Mouse (Mus musculus): ENCODE data around the gene Pax9. TPM values are rescaled to one million over a fixed set of nuclear protein-coding genes. Genes with fewer than 3 reads are reported as not detected.

Pax9 gene
- polyA plus RNA-seq (2015; fragmentation: Nextera tagmentation; extraction: Ambion mirVana), result 0.06 and 0.18 TPM in 2 replicates

GRCm38 (mm10) chr12:56691427-56692079 is at the start of gene Pax9:
Gene Pax9, plus strand, starts transcription at chr12:56691767.
- Histone ChIP-seq H3K27ac (ENCODE audit: low read length) (no peak within 1 kb of the TSS), H3K4me1 (ENCODE audit: insufficient read depth, low read length) (peaks cover 27% of the 10 kb centered on the region), H3K4me3 (ENCODE audit: low read length) (peak within 1 kb of the TSS; percentile 21; the same call in 1 of the 2 replicates), H3K9ac (replicated peaks; ENCODE audit: low read length) (no peak within 1 kb of the TSS), H3K27me3 (ENCODE audit: insufficient read depth, low read length) (peaks cover 97% of the 10 kb centered on the region), H3K9me3 (ENCODE audit: low read length) (no peaks in the 10 kb centered on the region), H3K36me3 (ENCODE audit: insufficient read depth, low read length) (no peaks in the 10 kb centered on the region), H3K4me2 (replicated peaks; ENCODE audit: low read depth, low read length) (peak within 1 kb of the TSS; percentile 33)
- WGBS, result 1% methylated on average over 40 of the region's 40 CpGs
- no peak for ATAC-seq (ENCODE audit: low FRiP score, low TSS enrichment)

GRCm38 (mm10) chr12:56669451-56670122 is 22.0 kb upstream of the Pax9 start:
- Histone ChIP-seq H3K27me3 (ENCODE audit: insufficient read depth, low read length) (peaks cover 4% of the 10 kb centered on the region; the same call in 1 of the 2 replicates), H3K4me3 (ENCODE audit: low read length) (no peak overlapping the region), H3K9ac (replicated peaks; ENCODE audit: low read length) (no peak overlapping the region), H3K9me3 (ENCODE audit: low read length) (no peaks in the 10 kb centered on the region), H3K27ac (ENCODE audit: low read length) (no peak overlapping the region), H3K36me3 (ENCODE audit: insufficient read depth, low read length) (no peaks in the 10 kb centered on the region), H3K4me2 (replicated peaks; ENCODE audit: low read depth, low read length) (no peak overlapping the region), H3K4me1 (ENCODE audit: insufficient read depth, low read length) (no peaks in the 10 kb centered on the region)
- 88% methylated on average over 9 of the region's 9 CpGs for WGBS
- no peak for ATAC-seq (ENCODE audit: low FRiP score, low TSS enrichment)

- no peaks in the 10 kb centered on the region for H3K4me1 ChIP-seq (ENCODE audit: insufficient read depth, low read length)
Measured at GRCm38 (mm10) chr12:56670795-56671194, 20.8 kb upstream of the Pax9 start.

GRCm38 (mm10) chr12:56674726-56675125 is 16.8 kb upstream of the Pax9 start:
- H3K27ac ChIP-seq (ENCODE audit: low read length), result no peak overlapping the region
- no peak overlapping the region for H3K4me2 ChIP-seq (replicated peaks; ENCODE audit: low read depth, low read length)
- no peak for ATAC-seq (ENCODE audit: low FRiP score, low TSS enrichment)
- H3K36me3 ChIP-seq (ENCODE audit: insufficient read depth, low read length), result no peaks in the 10 kb centered on the region
- no peaks in the 10 kb centered on the region for H3K4me1 ChIP-seq (ENCODE audit: insufficient read depth, low read length)
- peaks cover 27% of the 10 kb centered on the region for H3K27me3 ChIP-seq (ENCODE audit: insufficient read depth, low read length)
- no peak overlapping the region for H3K9ac ChIP-seq (replicated peaks; ENCODE audit: low read length)
- H3K4me3 ChIP-seq (ENCODE audit: low read length), result no peak overlapping the region
- no peaks in the 10 kb centered on the region; the same call in 1 of the 2 replicates for H3K9me3 ChIP-seq (ENCODE audit: low read length)
- WGBS, result 40% methylated on average over 3 of the region's 3 CpGs

More at GRCm38 (mm10) chr12:56670795-56671194, 20.8 kb upstream of the Pax9 start:
- ATAC-seq (ENCODE audit: low FRiP score, low TSS enrichment), result no peak
- 88% methylated on average over 9 of the region's 9 CpGs for WGBS
- Histone ChIP-seq H3K9me3 (ENCODE audit: low read length) (no peaks in the 10 kb centered on the region), H3K4me2 (replicated peaks; ENCODE audit: low read depth, low read length) (no peak overlapping the region), H3K36me3 (ENCODE audit: insufficient read depth, low read length) (no peaks in the 10 kb centered on the region), H3K27me3 (ENCODE audit: insufficient read depth, low read length) (peaks cover 7% of the 10 kb centered on the region), H3K9ac (replicated peaks; ENCODE audit: low read length) (no peak overlapping the region), H3K4me3 (ENCODE audit: low read length) (no peak overlapping the region), H3K27ac (ENCODE audit: low read length) (no peak overlapping the region)

- peaks cover 53% of the 10 kb centered on the region for H3K27me3 ChIP-seq (ENCODE audit: insufficient read depth, low read length)
- H3K9me3 ChIP-seq (ENCODE audit: low read length), result no peaks in the 10 kb centered on the region; the same call in 1 of the 2 replicates
- no peak overlapping the region for H3K27ac ChIP-seq (ENCODE audit: low read length)
- no peak overlapping the region for H3K9ac ChIP-seq (replicated peaks; ENCODE audit: low read length)
- H3K4me1 ChIP-seq (ENCODE audit: insufficient read depth, low read length), result 0 out of 2 replicates have a peak, but pooled peaks cover 4% of the 10 kb centered on the region
- H3K4me3 ChIP-seq (ENCODE audit: low read length), result no peak overlapping the region
- no peaks in the 10 kb centered on the region for H3K36me3 ChIP-seq (ENCODE audit: insufficient read depth, low read length)
- H3K4me2 ChIP-seq (replicated peaks; ENCODE audit: low read depth, low read length), result no peak overlapping the region
- WGBS, result 56% methylated on average over 7 of the region's 7 CpGs
- ATAC-seq (ENCODE audit: low FRiP score, low TSS enrichment), result no peak
Measured at GRCm38 (mm10) chr12:56677620-56678019, 13.9 kb upstream of the Pax9 start.

- peak overlapping the region; percentile 35 for H3K4me3 ChIP-seq (ENCODE audit: low read length)
- no peaks in the 10 kb centered on the region for H3K36me3 ChIP-seq (ENCODE audit: insufficient read depth, low read length)
- 0 out of 2 replicates have a peak, but pooled peaks cover 4% of the 10 kb centered on the region for H3K4me1 ChIP-seq (ENCODE audit: insufficient read depth, low read length)
- H3K9me3 ChIP-seq (ENCODE audit: low read length), result no peaks in the 10 kb centered on the region; the same call in 1 of the 2 replicates
- peaks cover 83% of the 10 kb centered on the region for H3K27me3 ChIP-seq (ENCODE audit: insufficient read depth, low read length)
- H3K4me2 ChIP-seq (replicated peaks; ENCODE audit: low read depth, low read length), result peak overlapping the region; percentile 49
- H3K27ac ChIP-seq (ENCODE audit: low read length), result no peak overlapping the region
- peak; percentile 49; the same call in 1 of the 2 replicates for ATAC-seq (ENCODE audit: low FRiP score, low TSS enrichment)
- WGBS, result under 1% methylated on average over 38 of the region's 38 CpGs
- H3K9ac ChIP-seq (replicated peaks; ENCODE audit: low read length), result no peak overlapping the region
Measured at GRCm38 (mm10) chr12:56681096-56681811, 10.3 kb upstream of the Pax9 start.

- Histone ChIP-seq H3K36me3 (ENCODE audit: insufficient read depth, low read length) (no peaks in the 10 kb centered on the region), H3K4me3 (ENCODE audit: low read length) (no peak overlapping the region), H3K4me1 (ENCODE audit: insufficient read depth, low read length) (peaks cover 12% of the 10 kb centered on the region), H3K4me2 (replicated peaks; ENCODE audit: low read depth, low read length) (no peak overlapping the region), H3K27me3 (ENCODE audit: insufficient read depth, low read length) (peaks cover 95% of the 10 kb centered on the region), H3K27ac (ENCODE audit: low read length) (no peak overlapping the region), H3K9me3 (ENCODE audit: low read length) (no peaks in the 10 kb centered on the region), H3K9ac (replicated peaks; ENCODE audit: low read length) (no peak overlapping the region)
- no peak for ATAC-seq (ENCODE audit: low FRiP score, low TSS enrichment)
- 6% methylated on average over 15 of the region's 15 CpGs for WGBS
Measured at GRCm38 (mm10) chr12:56687640-56688481, 3.7 kb upstream of the Pax9 start.

- 3% methylated on average over 10 of the region's 10 CpGs for WGBS
- H3K36me3 ChIP-seq (ENCODE audit: insufficient read depth, low read length), result no peaks in the 10 kb centered on the region
- H3K4me3 ChIP-seq (ENCODE audit: low read length), result no peak overlapping the region
- H3K4me1 ChIP-seq (ENCODE audit: insufficient read depth, low read length), result peaks cover 12% of the 10 kb centered on the region
- H3K9ac ChIP-seq (replicated peaks; ENCODE audit: low read length), result no peak overlapping the region
- no peak overlapping the region for H3K27ac ChIP-seq (ENCODE audit: low read length)
- ATAC-seq (ENCODE audit: low FRiP score, low TSS enrichment), result no peak
- peaks cover 95% of the 10 kb centered on the region for H3K27me3 ChIP-seq (ENCODE audit: insufficient read depth, low read length)
- H3K4me2 ChIP-seq (replicated peaks; ENCODE audit: low read depth, low read length), result no peak overlapping the region
- H3K9me3 ChIP-seq (ENCODE audit: low read length), result no peaks in the 10 kb centered on the region
Measured at GRCm38 (mm10) chr12:56688482-56688840, 3.1 kb upstream of the Pax9 start.

GRCm38 (mm10) chr12:56688920-56689319 is 2.6 kb upstream of the Pax9 start:
- H3K9me3 ChIP-seq (ENCODE audit: low read length), result no peaks in the 10 kb centered on the region
- no peak overlapping the region for H3K27ac ChIP-seq (ENCODE audit: low read length)
- H3K36me3 ChIP-seq (ENCODE audit: insufficient read depth, low read length), result no peaks in the 10 kb centered on the region
- no peak overlapping the region for H3K9ac ChIP-seq (replicated peaks; ENCODE audit: low read length)
- ATAC-seq (ENCODE audit: low FRiP score, low TSS enrichment), result no peak
- no peak overlapping the region for H3K4me2 ChIP-seq (replicated peaks; ENCODE audit: low read depth, low read length)
- H3K4me3 ChIP-seq (ENCODE audit: low read length), result no peak overlapping the region
- H3K4me1 ChIP-seq (ENCODE audit: insufficient read depth, low read length), result peaks cover 12% of the 10 kb centered on the region
- 2% methylated on average over 8 of the region's 8 CpGs for WGBS
- peaks cover 95% of the 10 kb centered on the region for H3K27me3 ChIP-seq (ENCODE audit: insufficient read depth, low read length)
